Mouse (Mus musculus): ENCODE measurements around the gene Klk6.
A peak's percentile ranks its signal among the peaks of the same experiment; 100 is the strongest.

Klk6 gene

GRCm38 (mm10) chr7:43821581-43821980 lies 2.7 kb upstream of the Klk6 start:
- no peak for DNase-seq (ENCODE audit: low spot score in 2 of 2)

GRCm38 (mm10) chr7:43826056-43826455 lies 1.8 kb downstream of the Klk6 start:
- DNase-seq (ENCODE audit: low spot score in 2 of 2) = no peak

- no peak for DNase-seq (ENCODE audit: low spot score in 2 of 2)
Observed at GRCm38 (mm10) chr7:43827706-43828105, 3.4 kb downstream of the Klk6 start.

GRCm38 (mm10) chr7:43829006-43829405 lies 4.7 kb downstream of the Klk6 start:
- no peak for DNase-seq (ENCODE audit: low spot score in 2 of 2)

DNA sequence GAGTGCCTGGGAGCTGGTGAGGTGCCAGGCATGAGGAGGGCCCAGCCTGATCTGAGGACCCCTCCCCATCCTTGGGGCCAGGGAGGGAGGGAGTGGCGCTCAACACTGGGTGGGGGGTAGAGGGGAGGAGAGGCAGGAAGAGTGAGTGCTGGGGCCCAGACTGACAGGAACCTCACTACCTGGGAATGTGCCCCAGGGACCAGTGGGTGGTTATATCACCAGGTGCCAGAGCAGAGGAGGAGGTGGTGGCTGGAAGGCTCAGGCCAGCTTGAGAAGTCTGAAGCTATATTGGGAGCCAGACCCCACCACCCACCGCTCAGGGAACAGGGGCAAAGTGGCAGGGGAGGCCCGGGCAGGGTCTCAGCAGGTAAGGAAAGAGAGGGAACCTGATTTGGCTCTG lies 17.4 kb downstream of the Klk6 start, which contains the start of gene Klk5:
Gene Klk5, plus strand, starts transcription at position 271 of the 400 bp plus-strand sequence.
- DNase-seq (ENCODE audit: low spot score in 2 of 2) = no peak

GRCm38 (mm10) chr7:43843801-43844200 lies 19.5 kb downstream of the Klk6 start:
- DNase-seq (ENCODE audit: low spot score in 2 of 2) = no peak

GRCm38 (mm10) chr7:43851616-43852015 lies 27.3 kb downstream of the Klk6 start:
- no peak for DNase-seq (ENCODE audit: low spot score in 2 of 2)

GRCm38 (mm10) chr7:43854642-43855380 lies 30.5 kb downstream of the Klk6 start:
- no peak for DNase-seq (ENCODE audit: low spot score in 2 of 2)

GRCm38 (mm10) chr7:43855709-43856108 lies 31.4 kb downstream of the Klk6 start:
- DNase-seq (ENCODE audit: low spot score in 2 of 2) = no peak

DNA sequence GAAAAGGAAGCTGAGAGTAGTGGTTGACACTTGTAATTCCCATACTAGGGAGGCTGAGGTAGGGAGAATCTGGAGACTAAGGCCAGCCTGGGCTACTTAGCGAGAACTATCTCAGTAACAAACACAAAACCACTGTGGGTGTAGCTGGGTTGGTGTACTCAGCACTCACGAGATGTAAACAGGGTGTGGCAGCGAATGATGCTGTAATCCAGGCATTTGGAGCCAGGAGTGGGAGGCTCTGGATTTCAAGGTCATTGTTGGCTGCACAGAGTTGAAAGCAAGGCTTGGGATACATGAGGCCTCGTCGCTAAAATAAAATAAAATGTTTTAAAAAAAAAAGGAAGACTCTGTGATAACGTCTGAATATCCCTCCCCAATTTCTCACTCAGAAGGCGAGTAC lies 32.0 kb downstream of the Klk6 start:
- no peak for DNase-seq (ENCODE audit: low spot score in 2 of 2)

GRCm38 (mm10) chr7:43857501-43857900 lies 33.2 kb downstream of the Klk6 start:
- no peak for DNase-seq (ENCODE audit: low spot score in 2 of 2)

DNA sequence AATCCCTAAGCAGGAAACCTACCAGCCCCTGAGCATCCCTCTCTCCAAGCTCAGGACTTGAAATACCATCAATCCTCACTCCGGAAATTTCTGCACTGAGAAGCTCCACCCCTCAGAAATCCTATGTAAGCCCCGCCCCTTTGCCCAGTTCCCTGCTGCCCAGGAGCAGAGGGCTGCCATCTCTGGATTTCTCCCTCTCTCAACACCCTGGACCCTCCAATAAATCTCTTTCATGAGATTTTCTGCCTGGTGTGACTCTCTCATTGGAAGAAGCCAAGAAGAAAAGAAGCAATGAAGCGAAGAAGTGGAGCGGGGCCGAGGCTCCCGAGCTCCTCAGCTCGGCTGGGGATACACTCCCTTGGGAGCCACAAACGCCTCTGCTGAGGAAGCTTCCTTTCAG lies 36.1 kb downstream of the Klk6 start:
- DNase-seq (ENCODE audit: low spot score in 2 of 2) = no peak

GRCm38 (mm10) chr7:43873237-43873636 lies 48.9 kb downstream of the Klk6 start:
- DNase-seq (ENCODE audit: low spot score in 2 of 2) = peak; percentile 15 to 67

DNA sequence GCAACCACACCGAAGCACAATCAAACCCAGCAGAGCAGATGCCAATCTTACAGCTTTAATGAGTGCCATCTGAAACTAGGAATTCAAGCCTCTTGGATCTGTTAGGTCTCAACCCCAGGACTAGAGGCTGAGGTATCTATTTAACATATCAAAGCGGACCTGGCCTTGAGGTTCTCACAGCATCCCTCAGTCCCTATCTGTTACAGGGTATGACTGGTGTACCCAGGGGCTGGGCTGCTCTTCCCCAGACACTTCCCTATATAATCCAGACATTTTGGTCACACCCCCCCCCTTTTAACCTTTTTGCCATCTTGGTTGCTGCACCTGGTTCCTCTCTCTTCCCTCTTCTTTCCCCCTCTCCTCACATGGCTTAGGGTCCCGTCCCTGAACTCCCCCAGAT lies 49.4 kb downstream of the Klk6 start:
- DNase-seq (ENCODE audit: low spot score in 2 of 2) = no peak

- no peak for DNase-seq (ENCODE audit: low spot score in 2 of 2)
Observed at GRCm38 (mm10) chr7:43874868-43875375, 50.6 kb downstream of the Klk6 start.

GRCm38 (mm10) chr7:43876444-43876843 lies 52.1 kb downstream of the Klk6 start:
- no peak for DNase-seq (ENCODE audit: low spot score in 2 of 2)

- DNase-seq (ENCODE audit: low spot score in 2 of 2) = no peak
Observed at GRCm38 (mm10) chr7:43878281-43878680, 54.0 kb downstream of the Klk6 start.

GRCm38 (mm10) chr7:43880912-43881311 lies 56.6 kb downstream of the Klk6 start, which contains the start of gene Klk4:
Gene Klk4, plus strand, starts transcription at chr7:43881160.
- DNase-seq (ENCODE audit: low spot score in 2 of 2) = no peak
